Mouse (Mus musculus) frontal cortex, adult (tissue): ENCODE data around the gene Afmid.
"Not testable (repeated sequence)": the region's sequence is repeated elsewhere in the genome, so short reads cannot be mapped to it uniquely, and the experiment has no call there.

Experiments used
- ATAC-seq: cut with Nextera tagmentation; 2 replicates; pipeline ENCODE4 v1.9.2; 2017; ENCODE audit warnings: mild to moderate bottlenecking, moderate library complexity, mixed read lengths; ENCODE audit not compliant: low TSS enrichment

The Afmid gene

DNA sequence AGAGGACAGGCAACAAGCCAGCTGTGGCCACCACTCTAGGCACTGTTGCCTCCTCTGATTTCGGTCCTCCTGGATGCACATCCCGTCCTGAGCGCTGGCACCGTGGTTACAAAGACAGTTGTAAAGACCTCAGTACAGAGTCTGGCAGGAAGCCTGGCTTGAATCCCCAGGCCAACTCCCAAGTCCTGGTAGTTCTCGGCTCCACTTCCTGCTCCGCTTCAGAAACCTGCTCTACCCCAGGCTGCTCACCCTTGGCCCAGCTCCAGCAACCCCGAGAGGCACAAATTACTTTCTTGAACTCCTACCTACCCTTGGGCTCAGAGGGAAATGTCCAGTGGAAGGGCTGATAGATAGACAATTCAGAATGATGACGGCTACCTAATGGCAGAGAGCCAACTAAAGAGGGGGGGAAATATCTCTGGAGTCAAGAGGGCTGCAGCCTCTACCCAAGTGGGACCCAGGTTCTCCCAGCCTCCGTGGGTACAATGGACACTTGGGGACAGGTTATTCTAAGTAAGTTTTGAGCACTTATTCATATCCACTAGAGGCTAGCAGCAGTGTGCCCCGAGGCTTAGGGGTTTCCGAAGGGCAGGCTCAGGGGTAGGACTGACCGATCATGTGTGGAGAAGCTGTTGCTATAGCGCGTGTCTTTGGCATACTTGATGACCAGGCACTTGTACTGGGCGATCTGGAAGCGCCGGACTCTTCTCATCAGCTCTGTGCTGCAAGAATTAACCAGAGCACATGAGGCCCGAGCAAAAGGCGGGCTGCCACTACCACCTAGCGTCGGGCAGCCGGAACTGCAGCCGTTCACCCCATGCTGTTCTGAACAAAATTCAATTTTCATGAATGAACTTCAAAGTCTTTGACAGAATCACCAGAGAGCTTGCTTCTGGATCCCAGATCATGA is 1.4 kb upstream of the Afmid start:
- ATAC-seq = peak; percentile 66

DNA sequence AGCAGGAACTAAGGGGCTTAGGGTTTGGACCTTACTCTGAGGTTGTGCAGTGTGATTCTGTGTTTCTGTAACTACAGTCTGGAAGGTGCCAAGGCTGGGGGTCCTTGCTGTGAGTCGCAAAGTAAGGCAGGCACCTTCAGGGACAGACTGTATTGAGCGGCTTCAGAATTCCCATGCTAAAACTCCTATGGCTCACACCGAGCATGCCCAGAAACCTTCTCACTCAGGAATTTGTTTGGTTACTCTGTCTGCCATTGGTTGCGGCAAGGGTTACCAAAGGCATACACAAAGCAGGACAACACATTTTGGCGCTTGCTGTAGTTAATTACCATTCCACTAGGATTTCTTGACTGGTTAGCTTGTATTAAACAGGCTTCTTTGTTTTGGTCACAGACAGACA is 440 bp downstream of the Afmid start:
- ATAC-seq = no peak

DNA sequence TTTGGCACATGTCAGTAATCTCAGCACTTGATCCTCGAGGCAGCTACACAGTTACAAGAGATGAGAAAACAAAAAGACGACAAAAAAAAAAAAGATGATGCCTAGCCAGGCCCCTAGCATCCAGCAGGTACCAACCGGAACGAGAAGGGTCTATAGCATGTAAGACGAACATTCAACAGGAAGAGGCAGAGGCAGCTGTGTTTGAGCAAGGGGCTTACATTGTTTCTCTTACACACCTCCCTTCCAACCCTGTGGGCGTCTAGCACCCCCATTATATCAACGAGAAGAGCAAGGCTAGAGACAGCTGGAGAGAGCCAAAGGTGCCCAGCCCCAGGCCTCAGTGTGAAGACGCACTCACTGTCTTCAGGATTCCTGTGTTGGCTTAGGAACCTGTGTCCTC is 1.2 kb downstream of the Afmid start:
- no peak for ATAC-seq

DNA sequence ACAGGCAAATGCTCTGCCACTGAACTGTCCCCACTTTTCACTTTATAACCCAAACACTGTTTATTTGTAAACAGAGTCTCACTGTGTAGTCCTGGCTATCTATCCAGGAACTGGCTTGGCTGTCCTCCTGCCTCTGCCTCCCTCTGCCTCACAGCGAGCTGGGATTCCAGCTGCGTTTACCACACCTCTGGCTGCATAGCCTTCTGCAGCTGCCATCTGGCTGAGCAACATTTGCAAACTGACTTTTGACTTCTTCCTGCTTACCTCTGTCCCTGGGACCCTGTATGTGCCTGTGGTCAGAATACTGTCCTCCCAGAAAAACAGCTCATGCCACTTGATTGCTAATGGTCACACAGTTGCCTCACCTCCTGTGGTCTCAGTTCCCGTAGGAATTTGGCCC is 1.7 kb downstream of the Afmid start:
- no peak for ATAC-seq

DNA sequence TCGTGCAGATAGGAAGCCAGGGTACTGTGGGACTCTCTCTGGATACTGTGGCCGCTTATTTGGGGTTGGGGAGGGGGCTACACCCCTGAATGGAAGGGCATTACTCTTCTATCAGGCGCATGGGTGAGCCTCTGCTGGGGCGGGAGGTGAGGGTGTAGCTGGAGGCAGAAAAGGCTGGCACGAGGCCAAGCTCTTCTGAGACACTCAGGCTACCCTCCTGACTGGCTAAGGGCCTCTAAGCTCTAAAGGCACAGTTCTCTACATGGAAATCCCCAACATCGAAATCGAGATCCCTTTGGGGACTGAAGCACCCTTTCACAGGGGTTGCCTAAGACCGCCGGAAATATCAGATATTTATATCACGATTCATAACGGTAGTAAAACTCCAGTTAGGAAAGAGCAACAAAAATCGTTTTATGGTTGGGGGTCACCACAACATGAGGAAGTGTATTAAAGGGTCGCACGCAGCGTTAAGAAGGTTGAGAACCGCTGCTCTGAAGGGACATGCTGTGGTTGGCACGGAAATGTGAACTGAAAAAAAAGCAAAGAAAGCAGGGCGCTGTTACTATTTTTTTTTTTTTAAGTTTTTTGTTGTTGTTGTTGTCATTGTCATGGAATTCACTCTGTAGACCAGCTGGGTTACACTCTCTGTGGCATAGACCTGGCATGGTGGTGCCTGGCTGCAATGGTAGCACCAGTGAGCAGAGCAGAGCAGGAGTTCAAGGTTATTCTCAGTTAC is 2.6 kb downstream of the Afmid start:
- ATAC-seq = no peak

DNA sequence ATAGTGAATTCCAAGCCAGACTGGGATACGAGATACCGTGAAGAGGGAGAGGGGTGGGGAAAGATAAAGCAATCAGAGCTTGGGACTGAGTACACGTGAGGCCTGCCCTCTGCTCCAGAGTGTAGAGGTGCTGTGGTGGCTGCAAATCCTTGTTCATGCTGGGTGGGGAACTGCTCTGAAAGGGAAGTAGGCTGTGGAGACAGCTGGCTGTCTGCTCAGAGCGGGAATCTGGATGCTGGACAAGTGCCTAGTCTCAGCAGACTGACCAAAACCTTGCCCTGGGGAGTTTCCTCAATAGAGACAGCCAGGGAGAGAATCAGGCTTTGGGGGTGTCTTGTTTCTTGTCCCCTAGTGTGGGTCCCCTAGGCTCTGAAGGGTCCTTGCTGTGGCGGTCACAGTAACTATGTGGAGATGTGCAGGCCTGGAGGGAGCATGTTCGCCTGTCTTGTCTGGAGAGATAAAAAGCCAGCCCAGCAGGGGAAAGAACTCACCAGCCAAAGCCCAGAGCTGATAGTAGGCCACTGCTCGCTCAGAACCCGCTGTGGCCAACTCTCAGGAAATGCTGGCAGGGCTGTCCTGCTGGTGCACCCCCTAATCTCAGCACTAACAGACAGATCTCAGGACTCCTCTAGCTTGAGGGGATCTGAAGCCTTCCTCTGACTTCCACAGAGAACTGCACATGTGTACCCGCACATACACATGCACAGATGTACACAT is 3.3 kb downstream of the Afmid start:
- ATAC-seq = no peak

DNA sequence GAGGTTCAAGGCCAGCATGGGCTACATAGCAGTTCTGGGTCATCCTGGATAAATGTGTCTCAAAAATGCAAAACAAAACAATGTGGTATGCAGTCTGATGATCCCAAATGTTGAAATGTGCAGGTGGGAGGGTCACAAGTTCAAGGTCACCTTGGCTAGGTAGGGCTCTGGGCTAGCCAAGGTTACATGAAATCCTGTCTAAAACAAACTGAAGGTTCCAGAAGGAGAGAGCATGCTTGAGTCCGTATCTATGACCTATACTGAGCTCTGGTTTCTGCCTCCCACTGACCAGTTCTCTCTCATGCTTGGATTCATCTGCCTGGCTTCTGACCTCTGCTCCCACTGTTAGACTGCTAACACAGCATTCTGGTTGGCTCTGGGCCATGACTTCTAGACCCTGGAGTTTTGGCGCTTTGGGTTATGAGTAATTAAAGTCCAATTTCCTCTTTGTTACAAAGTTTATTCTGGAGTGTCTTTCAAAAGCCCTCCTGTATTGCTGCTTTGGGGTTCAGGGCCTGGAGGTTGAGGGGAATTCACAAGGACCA is 4.0 kb downstream of the Afmid start:
- ATAC-seq = no peak

DNA sequence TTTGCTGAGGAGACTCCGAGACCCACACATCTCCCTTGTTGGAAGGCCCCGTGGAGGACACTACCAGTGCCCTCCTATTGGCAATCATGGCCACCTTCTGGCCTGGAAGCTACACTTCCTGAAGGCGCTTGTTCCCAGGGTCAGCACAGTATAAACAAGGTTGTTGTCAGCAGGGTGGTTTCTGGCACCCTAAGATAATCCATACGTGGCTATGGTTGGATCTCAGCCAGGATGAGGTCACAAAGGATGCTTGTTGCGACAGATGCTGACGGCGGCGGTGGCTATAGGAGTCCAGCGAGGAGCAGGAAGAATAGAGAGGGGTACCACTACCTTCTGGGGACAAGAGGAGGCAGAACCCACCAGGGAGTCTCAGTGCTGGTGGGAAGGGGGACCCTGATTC is 4.7 kb downstream of the Afmid start:
- no peak for ATAC-seq

DNA sequence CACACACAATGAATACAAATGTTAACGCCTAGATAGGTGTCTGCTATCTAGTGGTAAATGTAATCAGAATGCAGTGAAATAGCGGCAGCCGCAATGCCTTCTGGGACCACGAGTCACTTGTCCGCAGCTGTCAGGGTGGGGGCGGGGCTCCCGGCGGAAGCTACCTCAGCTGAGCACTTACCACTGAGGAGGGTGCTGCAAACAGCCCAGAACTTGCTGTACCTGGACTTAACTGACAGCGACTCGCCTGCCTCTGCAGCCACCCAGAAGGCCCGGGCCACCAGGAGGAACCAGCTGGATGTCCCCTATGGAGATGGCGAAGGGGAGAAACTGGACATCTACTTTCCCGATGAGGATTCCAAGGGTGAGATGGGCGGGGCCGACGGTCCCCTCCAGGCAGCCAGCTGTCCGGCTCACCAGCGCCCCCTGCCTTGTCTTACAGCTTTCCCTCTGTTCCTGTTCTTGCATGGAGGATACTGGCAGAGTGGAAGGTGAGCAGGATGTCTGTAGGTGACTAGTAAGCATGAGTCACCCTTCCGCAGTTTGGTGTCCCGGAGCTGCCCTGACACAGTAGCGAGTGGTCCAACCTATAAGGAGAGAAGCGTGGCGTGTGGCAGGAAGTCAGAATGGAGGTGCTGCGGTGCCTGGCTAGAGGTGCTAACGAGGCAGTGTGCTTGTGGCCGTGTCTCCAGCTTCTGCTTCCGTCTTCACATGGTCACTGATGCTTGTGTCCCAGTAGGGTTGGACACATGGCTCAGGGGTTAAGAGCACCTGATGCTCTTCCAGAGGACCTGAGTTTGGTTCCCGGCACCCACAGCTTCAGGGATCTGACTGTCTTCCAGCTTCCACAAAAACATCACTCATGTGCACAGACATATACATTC is 6.6 kb downstream of the Afmid start:
- peak; percentile 63 for ATAC-seq

DNA sequence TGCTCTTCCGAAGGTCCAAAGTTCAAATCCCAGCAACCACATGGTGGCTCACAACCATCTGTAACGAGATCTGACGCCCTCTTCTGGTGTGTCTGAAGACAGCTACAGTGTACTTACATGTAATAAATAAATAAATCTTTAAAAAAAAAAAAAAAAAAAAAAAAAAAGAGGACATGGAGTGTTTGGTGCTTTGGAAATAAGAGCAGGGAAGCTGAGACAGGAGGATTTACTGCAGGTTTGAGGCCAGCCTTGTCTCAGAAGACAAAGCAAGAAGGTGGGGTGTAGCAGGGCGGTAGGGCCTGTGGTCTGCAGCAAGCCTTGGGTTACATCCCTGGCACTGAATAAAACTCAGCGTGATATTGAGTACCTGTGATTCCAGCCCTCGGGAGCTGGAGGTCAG is 7.8 kb downstream of the Afmid start:
- not testable (repeated sequence) for ATAC-seq

DNA sequence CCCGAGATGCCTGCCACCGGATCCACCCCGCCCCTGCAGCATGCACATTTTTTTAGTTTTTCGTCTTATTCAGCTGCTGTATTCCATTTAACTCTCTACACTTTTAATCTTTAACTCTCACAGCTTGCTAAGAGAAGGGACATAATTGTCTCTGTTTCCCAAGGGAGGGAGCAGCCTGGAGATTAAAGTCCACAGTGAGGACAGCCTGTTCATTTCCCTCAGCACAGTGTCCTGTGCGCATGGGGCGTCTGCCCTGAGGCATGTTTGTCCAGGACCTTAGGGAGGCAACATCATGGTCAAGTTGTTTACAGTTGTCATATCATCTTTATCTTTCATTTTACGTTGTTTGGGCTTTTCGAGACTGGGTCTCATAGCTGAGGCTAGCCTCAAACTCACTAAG is 8.4 kb downstream of the Afmid start:
- ATAC-seq = no peak

DNA sequence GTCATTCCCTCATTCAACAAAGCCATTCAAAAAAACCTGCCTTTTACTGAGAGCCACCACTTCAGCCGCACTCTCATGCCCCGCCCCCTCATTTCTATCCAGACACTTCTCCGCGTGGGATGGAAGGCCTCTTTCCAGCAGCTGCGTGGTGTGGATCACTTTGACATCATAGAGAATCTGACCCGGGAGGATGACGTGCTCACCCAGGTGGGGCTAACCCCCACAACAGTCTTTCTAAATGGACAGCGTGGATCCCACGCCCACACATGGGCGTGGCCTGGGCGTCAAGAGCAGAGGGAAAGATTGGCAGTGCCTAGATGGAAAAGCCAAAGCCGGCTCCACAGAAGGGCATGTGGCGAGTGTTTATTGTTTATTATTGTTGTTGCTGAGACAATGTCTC is 10.6 kb downstream of the Afmid start:
- ATAC-seq = peak; percentile 81

DNA sequence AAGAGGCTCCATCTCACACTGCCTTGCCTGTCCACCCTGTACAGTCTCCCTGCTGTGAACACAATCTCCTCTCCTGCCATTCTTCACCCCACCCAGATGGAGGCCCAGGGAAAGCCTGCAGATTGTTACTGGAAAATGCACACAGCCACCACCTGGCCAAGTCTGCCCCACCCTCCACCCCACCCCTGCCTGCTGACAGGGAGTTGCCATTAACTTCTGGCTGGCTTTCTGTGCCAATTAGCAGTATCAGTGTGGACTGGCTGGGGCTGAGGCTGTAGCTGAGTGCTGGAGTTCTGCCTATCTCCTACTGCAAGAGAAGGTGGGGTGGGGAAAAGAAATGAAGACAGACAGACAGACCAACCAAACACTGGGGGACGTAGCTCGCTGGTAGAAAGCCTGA is 12.8 kb downstream of the Afmid start:
- ATAC-seq = no peak

DNA sequence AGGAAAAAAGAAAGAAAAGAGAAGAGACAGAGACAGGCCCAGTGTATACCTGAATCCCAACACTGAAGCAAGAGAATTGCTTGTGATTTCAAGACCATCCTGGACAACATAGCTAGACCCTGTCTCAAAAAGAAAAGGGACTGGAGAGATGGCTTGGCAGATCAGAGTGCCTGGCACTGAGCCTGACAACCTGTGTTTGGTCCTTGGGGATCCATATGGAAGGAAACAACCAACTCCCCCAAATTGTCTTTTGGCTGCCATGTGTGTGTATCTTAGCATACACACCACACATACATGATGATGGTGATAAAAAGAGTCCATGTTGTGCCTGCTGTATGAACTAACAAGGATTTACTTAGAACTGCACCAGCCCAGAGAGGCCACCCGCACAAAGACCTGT is 13.3 kb downstream of the Afmid start:
- no peak for ATAC-seq

DNA sequence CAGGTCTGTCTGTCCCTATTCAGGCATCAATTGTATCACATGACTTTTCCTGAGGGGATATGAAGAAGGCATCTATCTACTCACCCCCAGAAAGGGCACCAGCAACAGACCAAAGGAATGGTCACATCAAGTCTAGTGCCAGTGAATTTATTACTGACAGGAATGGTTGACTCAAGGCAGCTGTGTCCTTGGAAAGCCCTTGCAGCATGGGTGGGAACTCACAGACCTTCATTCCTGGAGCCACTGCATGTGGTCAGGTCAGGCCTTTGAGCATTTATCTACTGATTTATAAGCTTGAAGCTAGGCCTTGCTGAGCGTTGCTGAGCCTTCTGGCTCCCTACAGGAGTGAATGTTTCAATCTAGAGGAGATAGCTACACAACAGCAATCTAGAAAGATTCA is 15.2 kb downstream of the Afmid start:
- no peak for ATAC-seq

DNA sequence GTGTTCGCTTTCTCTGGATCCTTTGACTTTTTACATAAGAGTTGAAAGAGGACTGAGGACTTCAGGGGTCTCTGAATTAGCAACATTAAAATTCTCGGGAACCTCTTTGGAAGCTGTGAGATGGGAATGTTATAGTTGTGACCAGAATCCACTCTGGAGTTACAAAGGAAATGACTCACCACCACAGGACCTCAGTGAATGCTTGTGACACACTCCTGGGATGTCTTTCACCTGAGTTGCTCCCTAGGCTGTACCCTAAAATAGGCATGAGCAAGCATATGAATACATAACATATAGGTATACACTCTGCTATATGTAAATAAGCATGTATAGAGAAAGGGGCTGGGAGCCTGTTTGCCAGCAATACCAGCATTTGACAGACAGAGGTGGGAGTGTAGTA is 17.7 kb downstream of the Afmid start:
- no peak for ATAC-seq

DNA sequence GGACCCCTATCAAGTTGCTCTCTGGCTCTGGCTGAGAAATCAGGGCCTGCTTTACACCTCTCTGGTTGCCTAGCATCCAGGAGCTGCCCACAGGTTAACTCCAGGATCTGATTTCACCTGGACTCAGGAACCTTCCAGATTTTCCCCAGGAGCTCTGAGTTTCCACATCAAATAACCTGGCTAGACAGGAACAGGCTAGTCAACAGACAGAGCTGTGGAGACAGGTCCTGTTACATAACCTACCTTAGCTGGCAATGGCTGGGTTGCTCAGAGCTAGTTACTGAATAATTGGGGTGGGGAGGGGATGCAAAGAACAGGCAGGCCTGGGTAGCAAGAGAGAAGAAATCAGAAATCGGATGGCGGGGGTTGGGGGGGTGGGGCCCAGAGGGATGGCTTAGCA is 19.3 kb downstream of the Afmid start:
- ATAC-seq = no peak

DNA sequence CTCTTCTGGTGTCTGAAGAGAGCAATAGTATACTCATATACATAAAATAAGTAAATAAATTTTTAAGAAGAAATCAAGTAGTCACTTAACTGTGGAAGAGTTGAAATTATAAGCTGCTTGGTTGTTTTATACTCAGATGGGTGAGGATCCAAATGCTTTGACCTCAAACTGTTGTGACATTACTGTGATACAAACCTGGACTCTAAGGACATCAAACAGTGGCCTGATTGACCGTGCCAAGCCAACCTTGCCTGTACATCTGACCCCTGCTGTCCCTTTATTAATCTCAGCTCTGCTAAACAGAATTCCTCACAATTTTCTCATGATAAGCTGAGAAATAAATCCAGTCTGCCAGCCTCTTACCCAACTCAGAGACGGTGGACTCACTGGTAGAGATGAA is 19.9 kb downstream of the Afmid start:
- ATAC-seq = no peak

DNA sequence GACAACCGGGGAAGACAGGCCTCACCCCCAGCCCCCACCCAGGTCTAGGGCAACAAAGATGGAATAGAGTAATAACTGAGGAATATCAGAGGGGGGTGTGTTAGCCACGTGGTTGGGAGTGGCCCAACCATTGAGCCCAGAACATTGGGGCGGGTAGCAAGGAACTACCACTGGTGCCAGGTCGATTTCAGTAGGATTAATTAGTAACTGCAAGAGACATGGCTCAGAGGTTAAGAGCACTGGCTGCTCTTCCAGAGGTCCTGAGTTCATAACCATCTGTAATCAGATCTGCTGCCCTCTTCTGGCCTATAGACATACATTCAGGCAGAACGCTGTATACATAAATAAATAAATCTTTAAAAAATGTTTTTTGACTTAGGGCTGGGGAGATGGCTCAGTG is 20.9 kb downstream of the Afmid start:
- no peak for ATAC-seq

DNA sequence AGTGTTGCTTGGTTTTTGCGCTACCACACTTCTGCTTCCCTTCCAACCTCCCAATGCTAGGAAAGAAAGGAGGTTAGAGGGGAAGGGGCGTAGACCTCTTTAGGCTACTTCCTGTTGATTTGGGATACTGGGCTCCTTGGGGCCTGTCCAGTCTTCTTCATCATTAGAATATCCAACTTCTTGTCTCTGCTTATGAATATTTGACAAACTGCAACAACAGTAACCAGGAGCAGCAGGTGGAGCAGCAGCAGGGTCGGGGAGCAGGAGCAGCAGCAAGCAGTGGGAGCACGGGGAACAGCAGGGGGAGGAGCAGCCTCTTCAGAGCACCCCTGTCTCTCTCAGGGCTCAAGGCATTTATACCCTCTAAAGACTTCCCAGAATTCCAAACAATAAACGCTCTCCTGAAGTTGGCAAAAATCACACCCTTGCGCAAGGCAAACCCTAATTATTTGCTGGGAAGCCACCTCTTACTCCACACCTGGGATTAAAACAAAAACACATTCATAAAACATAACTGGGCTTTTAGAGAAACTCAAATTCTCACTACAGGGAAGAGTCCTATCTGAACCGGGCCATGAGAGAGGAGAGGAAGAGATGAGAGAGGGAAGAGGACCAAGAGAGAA is 22.0 kb downstream of the Afmid start:
- no peak for ATAC-seq
